Mouse (Mus musculus) left cerebral cortex, adult 18-20 months (tissue): ENCODE data around the gene Dnah14. TPM values are rescaled to one million over a fixed set of nuclear protein-coding genes. Genes with fewer than 3 reads are reported as not detected.

Source experiments
- DNase-seq, 2 experiments: peaks; one replicate each; pipeline ENCODE4 v3.0.0; 2021 to 2022; ENCODE audit warnings: low spot score in 2 of 2, mixed read lengths in 1 of 2
- total RNA-seq, 2 experiments: library from RNA; stranded (reverse); gene quantifications; 2 replicates each; pipeline ENCODE4 v1.2.3; 2021

Dnah14 gene
- total RNA-seq, 2 experiments from 2014 or later, result 1.1 to 1.9 TPM

DNA sequence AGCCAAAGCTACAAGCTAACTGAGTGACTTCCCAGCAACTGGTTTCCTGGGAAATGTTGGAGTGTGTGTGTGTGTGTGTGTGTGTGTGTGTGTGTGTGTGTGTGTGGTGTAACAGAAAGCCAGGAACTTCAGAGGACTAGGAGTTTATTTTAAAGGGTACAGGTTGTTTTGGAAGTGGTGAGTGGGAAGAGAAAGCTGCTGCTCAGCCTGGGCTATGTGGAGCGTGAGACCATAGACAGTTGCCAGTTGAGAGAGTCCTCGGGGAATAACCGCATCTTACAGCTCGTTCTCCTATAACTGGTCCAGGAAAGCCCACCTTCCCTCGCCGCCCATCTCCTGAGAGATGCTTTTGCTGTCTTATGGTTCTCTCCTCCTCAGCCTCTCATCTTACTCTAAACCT, 12.8 kb downstream of the Dnah14 start:
- no peak for DNase-seq

DNA sequence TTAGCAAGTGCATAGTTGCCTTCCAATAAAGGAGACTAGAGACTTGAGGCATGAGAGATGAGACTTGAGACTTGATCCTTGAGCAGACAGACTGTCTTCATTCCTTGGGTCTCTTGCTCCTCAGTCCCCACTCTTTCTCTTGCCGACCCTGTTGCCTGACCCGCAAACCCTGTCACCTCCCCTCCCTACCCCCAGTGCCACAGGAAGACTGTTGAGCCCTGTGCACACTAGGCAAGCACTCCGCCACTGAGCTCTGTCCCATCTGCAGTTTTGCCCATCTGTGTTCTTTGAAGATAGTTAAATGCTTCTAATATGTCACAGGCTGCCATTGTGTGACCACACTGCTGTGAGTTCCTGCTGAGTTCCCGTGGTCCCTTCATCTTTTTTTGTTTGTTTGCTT, 23.0 kb downstream of the Dnah14 start:
- no peak for DNase-seq

DNA sequence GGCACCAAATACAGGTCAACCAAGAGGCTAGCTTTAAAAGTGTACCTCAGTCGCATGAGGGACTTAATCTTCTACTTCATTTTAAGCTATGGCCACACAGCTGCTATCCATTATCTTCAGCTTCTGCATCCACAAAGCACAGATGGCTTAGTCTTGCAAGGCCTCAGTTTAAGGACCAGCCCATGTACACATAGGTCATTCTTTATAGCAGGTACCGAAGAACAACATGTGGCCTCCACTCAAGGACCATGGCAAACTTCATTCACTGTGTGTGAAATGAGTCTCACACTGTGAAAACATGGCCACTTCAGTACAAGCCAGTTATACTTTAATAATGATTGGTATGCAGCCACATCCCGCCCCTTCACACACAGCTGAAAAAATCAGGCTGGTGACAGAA, 34.8 kb downstream of the Dnah14 start:
- DNase-seq, result no peak

DNA sequence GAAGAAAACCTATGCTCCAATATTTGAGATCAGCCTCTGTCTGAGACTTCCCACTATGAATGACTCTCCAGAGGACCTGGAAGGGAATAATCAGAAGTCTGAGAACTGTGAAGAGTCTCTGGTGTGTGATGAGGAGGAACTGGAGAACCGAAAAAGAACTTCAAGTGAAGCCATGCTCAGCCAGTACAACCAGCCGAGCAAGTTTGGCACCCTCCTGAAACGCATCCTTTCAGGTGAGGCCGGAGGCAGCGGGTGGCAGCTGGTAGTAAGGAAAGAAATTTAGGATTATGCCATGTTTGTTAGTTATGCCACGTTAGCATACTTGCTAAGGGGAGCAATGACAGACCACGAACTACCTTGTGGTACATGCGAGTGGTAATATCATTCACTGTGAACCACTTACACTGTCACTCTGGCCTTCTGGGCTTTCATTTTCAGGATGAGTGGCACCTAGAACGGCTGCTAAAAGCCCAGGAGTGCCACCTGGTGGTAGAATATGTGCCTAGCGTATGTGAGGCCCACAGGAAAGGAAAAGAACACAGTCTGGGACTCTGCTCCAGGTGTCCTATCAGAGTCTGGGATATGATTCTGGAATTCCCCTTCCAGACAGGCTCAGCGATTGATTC, 39.6 kb downstream of the Dnah14 start:
- peak; percentile 72 to 83 for DNase-seq

DNA sequence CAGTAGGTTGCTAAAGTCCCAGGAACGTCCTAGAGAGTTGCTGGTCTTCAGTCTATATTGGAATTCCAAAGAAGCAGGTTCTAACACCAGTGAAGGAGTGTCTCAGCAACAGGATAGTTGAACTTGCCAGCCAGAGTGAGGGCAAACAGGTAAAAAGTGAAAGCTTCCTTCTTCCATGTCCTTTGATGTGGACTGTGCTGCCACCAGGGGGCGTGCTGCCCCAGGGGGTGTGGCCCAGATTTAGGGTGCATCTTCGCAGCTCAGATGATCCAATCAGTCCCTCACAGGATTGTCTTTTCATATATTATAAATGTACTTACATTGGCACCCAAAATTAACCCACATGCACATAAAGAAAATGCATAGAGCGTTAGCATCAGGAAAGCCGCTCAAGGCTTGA, 41.0 kb downstream of the Dnah14 start:
- DNase-seq, result no peak

DNA sequence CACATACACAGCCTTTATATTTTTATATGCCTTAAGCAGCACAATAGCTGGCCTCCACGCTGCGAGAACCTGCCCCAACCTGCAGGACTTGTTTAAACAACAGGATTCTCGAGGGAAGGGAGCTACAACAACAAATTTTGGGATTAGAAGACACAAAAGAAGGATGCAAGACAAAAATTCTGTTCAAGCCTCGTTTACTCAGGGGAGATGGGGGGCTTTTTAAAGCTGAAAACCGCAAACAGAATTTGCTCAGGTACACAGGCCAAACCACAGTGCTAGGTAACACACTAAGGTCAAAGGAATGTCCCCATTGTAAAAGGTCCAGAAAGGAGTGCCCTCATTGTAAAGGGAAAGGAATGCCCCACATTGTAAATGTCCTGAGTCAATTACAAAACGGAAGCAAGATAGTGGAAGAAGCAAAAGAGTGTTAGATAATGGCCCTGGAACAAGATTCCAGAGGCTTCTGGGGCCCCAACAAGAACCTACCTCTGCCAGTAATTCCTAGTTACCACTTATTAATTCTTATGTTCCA, 46.9 kb downstream of the Dnah14 start:
- DNase-seq, result no peak

DNA sequence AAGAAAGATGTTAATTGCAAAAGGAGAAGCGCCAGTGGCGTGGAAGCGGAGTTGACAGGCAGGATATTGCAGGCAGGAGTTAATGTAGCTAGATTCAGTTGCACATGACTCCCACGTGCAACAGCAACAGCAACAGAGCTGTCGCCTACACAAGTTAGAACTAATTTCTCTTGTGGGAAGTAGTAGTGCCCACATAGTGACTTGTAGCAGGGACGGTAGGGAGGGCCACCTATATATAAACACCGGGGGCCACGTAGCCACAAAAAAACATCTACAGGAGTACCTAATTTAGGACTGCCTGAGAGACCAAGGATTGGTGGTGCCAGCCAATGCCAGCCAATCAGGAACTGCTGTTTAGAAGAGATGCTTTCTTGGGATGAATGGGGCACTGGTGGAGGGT, 48.5 kb downstream of the Dnah14 start:
- peak; percentile 10 to 31 for DNase-seq

DNA sequence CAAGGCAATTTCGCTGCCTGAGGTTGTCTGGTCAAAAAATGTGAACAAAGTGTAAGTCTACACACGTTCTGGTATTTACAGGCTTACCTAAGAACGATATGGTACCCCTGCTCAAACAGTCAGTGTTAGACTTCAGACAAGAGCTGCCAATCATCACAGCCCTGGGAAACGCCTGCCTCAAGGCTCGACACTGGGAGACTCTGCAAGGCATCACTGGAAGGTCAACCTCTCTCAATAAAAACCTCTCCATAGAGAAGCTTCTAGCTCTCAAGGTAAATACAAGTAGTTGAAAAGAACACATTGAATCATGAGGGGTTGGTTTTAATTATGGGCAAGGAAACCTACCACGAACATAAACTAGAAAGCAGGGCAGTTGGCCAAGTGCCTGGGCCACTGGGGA, 51.9 kb downstream of the Dnah14 start:
- no peak for DNase-seq

DNA sequence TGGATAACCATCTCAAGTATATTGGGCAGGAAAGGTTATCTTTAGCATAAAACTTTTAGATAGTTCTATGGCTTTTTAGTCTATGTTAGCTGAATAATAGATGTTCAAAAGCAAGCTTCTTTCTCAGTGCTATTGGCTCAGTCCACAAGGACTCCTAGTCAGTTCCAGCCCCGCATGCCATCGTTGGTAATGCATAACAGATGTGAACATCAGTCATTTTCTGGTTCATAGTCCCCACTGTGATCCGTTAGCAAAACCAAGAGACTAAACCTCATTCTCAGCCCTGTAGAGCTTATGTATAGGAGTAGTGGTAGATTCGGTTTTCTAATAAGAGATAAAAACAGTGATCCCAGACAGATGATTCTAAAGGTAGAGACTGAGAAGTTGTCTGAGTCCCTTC, 55.0 kb downstream of the Dnah14 start:
- DNase-seq, result no peak

DNA sequence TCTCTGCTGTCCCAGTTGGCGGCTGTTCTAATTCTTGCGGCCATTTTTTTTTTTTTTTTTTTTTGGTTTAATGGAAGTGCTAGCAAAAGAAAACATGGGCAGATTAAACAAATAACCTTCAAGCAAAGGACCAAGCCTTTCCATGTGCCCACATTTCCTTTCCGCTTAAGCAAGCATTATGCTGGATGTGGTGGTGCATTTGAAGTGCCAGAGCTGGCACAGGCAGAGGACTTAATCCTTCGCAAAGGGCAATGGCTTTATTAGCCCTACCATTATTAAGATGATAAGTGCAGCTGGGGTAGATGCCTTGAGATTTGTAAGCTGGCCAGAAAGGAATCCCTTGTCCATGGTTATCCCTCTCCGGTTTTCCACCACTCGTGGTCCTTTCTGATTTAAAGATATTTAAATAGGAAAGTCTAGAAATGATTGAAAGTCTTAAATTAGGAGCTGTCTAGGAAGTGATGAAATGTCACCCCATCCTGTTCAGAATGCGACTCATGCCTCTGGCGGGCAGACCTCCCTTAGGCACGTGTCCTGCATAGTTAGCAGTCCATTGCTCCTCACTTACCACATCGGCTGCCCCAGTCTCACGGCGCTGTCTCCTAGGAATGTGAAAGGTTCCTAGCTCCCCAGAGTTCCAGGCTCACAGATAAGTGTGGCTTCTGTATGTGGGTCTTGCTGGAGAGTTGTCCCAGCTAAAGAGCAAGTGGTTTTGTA, 61.8 kb downstream of the Dnah14 start:
- DNase-seq, result no peak

DNA sequence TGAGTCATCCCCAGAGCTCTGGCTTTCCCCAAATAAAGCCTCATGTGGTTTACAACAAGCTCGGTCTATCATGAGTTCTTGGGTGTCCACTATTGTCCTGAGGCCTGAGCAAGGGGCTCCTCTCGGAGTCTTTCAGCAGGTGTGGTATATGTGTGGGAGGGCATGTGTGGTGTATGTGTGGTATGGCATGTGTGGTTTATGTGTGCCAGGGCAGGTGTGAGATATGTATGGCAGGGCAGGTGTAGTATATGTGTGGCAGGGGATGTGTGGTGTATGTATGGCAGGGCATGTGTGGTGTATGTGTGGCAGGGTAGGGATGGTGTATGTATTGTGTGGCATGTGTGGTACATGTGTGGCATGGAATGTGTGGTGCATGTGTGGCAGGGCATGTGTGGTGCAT, 64.0 kb downstream of the Dnah14 start:
- no peak for DNase-seq

DNA sequence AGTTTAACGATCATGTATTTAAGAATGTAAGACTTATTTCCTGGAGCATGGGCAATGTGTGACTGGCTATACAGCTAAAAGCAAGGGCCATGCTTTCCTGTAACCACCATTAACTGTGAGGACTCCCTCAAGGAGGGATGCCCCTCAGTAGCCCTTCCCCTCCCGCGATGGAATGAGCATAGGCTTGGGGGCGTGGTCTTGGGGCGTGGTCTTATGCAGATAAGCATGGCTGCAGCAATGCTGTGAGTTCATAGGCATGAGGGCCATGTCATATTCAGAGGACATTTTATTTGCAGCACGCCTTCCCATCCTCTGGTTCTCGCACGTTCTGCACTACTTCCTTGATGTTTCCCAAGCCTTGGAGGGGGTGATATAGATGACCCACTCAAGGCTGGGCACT, 71.1 kb downstream of the Dnah14 start:
- no peak for DNase-seq

DNA sequence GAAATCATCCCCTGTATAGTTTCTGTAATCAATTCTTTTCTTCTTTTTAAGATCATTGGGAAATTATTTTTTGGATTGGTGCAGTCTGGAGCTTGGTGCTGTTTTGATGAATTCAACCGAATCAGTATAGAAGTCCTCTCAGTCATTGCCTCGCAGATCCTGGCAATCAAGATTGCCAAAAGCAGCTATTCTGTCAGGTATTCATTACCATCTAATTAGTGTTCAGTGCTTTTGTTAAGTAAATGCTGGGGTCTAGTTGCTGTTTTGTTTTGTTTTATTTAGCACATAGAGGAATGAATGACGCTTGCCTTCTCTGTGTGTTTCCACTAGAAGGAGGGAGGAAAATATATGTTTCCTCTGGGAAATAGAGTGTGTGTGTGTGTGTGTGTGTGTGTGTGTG, 77.1 kb downstream of the Dnah14 start:
- DNase-seq, result no peak

DNA sequence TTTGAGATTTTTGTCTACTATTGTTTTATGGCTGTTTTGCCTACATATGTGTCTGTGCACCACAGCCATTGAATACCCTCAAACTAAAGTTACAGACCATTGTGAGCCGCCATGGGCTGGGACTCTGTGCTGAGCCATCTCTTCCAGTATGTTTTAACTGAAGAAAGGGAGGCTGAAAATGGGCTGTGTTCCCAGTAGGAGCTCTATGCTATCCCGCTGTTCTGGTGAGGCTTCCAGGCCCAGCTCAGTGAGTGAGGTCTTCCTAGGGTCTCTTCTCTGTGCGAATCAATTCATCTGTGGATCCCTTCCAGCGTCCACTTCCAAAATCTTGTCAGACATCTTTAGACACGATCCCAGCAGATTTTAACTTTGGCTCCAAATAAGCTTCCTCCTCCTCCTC, 80.1 kb downstream of the Dnah14 start:
- DNase-seq, result no peak

DNA sequence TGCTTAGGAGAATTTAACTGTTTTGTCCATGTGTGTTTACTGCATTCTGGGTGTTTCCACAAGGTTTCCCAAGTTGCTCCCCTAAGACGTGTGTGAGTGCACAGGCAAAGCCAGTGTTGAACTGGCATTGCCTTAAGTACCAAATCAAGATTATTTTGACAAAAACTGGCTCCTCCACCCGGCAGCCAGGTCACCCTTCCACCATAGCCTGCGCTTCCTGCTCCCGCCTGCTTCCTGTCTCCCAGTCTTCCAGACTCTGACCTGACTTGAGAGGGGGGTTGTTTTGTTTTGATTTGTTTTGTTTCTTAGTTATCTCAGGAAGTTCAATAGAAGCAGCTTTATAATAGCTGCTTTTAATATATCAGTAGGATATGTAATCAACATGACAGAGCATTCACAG, 90.4 kb downstream of the Dnah14 start:
- DNase-seq, result no peak

DNA sequence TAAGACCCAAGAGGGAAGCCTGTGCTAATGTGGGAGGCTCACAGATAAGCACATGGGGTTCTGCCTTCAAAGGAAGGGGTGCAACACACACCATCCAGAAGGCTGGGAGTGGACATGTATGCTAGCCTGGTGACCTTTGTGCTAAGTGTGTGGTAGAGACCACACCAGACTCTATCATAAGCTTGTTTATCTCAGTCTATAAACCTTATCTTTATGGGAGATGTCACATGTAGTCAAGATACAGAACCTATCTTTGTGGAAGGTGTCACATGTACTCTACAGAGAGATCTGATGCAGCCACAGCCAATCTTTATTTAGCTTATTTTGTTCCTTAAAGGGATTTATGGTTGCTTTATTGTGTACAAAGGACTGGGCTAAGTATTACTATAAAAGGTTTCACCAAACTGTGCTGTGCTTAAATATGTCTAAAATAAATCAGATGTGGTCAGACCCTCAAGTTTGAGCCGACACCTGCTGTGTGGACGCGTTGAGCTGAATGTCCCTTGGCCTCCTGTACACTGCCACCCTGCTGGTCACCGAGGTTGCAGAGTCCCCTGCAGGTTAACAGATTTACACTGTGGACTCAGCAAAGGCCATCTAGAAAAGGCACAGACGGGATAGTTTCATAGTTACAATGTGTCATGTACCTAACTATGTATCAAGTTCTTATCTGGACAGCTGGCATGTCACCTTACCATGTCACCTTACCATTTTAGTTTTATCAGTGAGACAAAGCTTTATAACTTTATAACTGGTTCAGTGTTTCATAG, 118.6 kb downstream of the Dnah14 start:
- DNase-seq, result no peak

DNA sequence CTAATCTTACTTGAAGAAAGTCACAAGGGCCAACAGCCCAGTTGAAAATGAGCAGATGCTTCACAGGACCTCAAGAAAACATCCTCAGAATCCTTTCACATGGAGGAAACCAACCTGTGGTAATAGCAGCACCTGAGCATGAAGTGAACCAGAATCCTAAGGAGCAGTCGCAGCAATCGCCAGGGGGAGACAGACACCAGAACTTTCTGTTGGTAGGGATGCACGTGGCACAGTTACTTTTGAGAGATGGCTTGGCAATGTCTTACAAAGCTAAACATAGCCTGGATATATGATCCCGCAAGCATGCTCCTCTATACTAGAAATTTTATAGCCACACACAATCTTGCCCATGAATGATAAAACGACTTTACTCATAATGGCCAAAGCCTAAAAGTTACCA, 152.3 kb downstream of the Dnah14 start:
- peak; percentile 20 to 51 for DNase-seq

DNA sequence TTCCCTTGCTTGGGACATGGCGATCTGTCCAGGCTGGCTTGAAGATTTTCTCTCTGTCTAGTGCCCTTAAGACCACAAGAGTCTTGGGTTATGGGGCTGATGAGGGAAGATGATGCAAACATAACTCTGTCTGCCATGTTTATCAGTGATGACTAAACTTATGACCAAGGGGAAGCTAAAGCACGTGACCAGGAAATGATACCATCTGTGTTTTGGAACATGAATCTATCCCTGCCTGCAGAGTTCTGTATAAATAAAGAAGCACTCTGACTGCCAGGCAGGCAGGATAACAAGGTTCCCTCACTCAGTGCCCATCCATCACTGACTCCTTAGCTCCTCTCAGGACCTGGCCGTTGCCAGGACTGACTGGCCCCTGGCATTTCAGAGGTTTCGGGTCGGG, 157.2 kb downstream of the Dnah14 start:
- DNase-seq, result no peak

DNA sequence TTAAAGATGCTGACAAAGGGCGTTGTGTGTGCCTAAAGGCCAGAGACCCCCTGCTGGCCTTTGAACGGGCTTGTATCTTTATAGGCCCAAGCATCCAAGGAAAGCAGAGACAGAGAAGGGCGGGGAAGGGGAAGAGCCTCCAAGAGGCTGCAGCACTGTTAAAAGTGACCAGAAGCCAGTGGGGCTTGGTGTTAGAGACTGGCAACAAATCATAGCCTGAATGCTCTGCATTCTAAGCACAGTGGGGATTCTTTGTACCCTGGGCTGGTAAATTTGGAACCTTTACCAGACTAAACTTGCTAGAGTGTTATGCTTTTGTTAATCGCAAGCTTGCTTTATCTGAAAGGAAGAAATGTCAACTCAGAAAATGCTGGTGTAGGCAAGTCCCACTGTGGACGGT, 163.9 kb downstream of the Dnah14 start:
- no peak for DNase-seq

DNA sequence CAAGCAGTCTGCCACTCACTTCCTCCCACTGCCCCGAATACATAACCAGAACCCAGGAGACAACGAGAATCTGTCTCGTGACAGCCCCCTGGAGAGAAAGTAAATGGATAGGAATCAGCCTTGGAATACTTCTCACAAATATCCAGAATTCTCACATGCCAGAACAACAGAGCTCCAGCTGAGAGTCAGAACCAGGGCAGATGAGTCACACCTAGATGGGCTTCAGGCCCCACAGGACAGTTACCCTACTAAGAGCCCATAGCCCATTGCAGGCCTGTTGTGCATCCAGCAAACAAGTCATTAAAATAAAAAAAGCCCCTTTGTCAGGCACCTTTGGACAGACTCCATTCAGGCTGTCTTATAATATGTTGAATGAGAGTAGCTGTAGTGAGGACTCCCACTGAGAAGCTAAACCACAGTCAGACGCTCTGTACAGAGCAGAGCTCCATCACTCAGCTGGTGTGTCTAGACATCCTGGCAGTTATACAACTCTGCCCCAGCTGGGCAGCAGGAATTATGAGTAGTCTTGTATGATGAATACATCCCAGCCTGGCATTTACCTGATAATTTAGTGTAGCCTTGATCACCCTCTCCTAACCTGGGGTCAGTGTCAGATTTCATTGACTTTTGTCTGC, 166.0 kb downstream of the Dnah14 start:
- DNase-seq, result no peak

DNA sequence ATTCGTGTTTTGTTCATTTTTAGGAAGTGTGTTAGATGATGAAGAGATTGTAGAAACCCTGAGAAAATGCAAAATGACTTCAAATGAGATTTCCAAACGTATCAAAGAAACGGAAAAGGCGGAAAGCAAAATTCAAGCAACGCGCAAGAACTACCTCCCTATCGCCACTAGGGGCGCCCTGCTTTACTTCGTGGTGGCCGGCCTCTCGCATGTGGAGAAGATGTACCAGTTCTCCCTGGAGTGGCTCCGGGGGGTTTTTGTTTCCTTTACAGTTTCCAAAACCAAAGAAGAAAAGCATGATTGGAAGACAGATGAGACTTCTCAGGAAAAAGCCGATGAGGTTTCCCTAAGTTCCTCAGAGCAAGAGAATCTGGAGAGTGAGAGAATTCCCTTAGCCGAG, 193.0 kb downstream of the Dnah14 start:
- DNase-seq, result peak; percentile 26 to 35

DNA sequence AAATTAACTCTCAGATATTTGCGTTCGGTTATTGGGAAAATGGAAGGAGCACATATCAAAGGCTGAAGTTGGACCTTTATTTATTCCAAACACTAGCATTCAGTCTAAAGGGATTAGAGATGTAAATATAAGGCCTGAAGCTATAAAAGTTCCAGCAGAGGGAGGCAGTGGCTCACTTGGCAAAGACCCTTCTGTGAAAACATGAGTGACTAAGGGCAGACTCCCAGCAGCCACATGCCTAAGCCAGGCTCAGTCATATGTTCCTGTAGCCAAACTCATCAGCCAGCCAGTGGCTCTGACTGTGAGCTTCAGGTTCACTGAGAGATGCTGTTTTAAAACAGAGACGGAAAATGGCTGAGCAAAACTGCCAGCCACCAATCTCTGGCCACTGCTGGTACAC, 195.5 kb downstream of the Dnah14 start:
- no peak for DNase-seq
